Mouse (Mus musculus) A20 (cell line): Measurements from ENCODE around the gene Stk35.
"Not testable (repeated sequence)": the region's sequence is repeated elsewhere in the genome, so short reads cannot be mapped to it uniquely, and the experiment has no call there.

Experiments used
- DNase-seq: peaks from one replicate; pipeline ENCODE4 v3.0.0-alpha.2; 2011; ENCODE audit warnings: low read depth, low spot score

The Stk35 gene

DNA sequence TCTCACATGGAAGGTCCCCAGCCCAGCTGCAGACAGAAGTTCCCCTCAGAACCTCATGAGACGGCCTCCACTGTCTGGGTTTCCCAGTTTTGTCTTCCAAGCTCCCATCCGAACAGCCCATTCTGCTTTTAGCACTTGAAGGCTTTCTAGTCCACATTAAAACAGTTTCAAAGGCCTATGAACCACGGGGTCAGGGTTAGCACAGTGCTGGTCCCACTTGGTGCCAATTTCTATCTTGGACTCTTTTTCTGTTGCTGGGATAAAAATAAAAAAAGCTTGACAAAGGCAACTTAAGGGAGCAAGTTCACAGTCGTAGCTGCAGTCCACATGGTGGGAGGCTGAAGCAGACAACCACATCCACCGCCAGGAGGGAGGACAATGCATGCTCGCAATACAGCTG lies 34.6 kb downstream of the Stk35 start:
- DNase-seq = no peak

- no peak for DNase-seq
These were observed 36.6 kb downstream of the Stk35 start for GRCm38 (mm10) chr2:129836921-129837320.

- DNase-seq = no peak
These were observed 38.0 kb downstream of the Stk35 start for GRCm38 (mm10) chr2:129838321-129838720.

DNA sequence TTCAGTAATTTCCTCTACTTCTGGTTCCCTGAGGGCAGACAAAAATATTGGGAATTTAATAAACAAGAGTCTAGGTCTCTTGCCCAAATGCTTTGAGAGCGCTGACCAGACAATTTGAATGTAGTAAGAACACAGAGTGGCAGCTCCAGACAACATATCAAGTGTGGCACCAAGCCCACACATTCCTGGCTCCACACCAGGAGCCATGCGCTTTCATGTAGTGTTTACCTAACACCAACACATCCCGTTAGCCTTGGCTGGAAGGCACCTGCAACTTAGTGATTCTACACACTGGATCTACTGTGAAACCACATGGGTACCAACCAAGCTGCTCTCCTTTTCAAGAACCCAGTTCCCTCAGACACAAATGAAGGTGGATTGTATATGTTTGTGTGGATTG lies 45.5 kb downstream of the Stk35 start:
- DNase-seq = no peak

DNA sequence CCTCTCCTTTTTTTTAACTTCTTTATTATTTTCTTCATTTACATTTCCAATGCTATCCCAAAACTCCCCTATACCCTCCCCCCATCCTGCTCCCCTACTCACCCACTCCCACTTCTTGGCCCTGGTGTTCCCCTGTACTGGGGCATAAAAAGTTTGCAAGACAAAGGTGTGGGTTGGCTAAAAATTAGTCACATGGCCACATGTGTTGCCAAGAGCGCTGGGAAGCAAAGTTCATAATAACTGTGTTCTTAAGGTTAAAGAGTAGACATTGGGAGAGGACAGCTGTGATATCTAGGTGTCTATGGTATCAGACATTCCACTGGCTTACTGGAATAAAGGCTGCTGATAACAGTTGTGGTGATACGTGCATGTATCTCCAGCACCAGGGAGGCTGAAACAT lies 46.2 kb downstream of the Stk35 start:
- DNase-seq = no peak

- DNase-seq = not testable (repeated sequence)
These were observed 48.8 kb downstream of the Stk35 start for GRCm38 (mm10) chr2:129849078-129849477.

DNA sequence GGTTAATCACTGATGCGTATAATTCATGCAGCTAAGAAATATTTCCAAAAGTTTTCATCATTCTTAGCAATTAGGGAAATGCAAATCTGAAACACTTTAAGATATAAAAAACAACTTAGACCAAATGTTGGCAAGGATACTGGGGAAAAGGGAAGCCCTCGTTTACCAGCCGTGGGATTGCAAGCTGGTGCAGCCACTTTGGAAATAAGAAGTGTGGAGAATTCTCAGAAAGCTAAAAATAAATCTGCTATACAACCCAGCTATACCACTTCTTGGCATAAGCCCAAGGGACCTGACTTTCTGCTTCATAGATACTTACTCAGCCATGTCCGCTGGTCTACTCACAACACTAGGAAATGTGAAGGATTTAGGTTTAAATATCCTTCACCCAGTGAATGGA lies 51.2 kb downstream of the Stk35 start:
- DNase-seq = no peak

DNA sequence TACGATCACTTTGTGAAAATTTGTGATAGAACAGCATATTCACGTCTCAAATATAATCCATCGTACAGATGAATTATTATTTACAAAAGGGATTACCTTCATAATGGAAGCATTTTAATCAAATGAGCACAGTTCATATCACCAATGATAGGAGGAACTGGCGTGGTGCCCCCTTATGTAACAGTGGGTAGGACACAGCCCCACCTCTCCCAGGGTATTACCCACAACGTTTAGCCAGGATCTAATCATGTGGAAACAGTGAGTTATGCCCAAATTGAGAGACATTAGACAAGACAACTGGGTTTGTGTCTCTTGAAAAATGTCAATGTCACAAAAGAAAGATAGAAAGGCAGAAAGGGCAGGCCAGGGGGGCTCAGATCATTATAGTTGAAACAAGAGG lies 62.9 kb downstream of the Stk35 start:
- no peak for DNase-seq

DNA sequence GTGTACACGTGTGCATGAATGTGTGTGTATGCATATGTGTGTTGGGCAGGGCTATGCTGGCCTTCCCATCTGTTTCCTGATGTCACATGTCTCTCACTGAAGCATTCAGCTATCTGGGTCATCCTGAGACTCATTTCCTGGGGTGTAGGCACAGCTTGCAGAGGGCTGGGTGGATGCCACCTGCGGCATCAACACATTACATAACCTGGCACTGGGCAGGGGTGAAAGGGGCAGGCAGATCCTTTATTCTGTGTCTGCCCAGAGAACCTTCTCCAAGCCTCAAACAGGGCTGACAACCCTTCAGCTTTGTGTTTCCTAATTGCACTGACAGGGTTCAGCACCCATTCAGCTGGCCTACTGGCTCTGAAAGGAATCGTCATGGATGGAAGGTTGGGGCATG lies 64.6 kb downstream of the Stk35 start:
- DNase-seq = no peak

GRCm38 (mm10) chr2:129869151-129869550 lies 68.8 kb downstream of the Stk35 start:
- no peak for DNase-seq

- DNase-seq = no peak
These were observed 70.9 kb downstream of the Stk35 start for GRCm38 (mm10) chr2:129871246-129871645.

DNA sequence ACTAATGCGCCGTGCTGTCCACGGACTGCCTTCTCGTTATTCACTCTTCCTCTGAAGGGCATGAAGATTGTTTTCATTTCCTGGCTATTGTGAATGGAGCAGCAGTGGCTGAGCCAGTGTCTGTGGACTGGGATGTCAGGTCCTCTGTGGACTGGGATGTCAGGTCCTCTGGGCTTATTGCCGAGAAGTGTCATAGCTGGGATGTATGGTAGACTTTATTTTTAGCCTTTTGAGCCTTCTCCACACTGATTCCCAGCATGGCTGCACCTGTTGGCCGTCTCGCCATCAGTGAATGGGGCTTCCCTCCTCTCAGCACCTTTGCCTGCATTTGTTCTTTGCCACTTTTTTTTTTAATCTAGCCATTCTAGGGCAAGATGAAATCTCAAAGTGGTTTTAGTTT lies 71.8 kb downstream of the Stk35 start:
- DNase-seq = no peak

- peak; percentile 65 for DNase-seq
These were observed 73.2 kb downstream of the Stk35 start for GRCm38 (mm10) chr2:129873489-129873888.

DNA sequence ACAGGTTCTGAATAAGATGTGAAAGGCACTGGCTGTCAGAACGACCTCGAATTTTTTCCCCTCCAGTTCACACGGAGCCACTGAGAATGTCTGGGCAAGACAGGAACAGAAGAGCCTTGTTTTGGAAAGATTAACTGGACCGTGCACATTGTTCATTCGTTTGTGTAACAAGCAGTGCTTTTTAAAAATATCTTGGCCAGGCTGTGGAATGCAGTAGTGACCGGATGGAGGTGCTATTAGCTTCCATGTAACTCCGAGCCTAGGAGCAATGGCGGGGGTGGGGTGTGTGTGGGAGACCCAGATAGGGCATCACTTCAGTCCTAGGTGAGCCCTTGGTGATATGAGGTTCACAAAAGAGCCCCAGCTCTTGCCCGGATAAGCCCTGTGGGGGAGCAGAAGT lies 73.8 kb downstream of the Stk35 start:
- DNase-seq = no peak

DNA sequence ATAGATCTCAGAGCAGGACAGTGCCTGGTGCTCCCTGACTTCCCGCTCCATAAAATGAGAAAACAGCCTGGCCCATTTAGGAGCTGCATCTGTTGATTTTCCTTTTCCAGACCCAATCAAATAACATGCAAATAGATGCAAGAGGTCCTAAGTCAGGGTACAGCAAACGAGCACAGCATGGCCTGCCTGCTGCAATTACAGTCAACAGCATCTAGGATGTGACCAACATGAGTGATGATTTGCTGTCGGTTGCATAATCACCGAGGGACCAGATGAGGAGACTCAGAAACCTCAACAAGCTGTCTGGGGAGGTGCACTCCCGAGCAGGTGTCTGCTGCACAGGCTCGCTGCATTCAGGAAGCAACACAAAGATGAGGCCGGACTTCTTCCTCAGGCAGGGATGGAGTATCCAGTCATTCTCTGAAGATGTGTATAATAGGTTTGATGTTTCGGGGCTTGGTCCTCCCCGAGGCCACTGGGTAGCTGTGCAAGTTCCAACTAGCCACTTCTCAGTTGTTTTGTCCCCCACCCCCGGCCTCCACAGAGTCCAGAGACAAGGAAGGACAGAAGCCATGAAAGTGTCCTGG lies 74.3 kb downstream of the Stk35 start:
- DNase-seq = no peak

- DNase-seq = no peak
These were observed 76.6 kb downstream of the Stk35 start for GRCm38 (mm10) chr2:129876935-129877334.

- DNase-seq = peak; percentile 38
These were observed 79.5 kb downstream of the Stk35 start for GRCm38 (mm10) chr2:129879817-129880216.

DNA sequence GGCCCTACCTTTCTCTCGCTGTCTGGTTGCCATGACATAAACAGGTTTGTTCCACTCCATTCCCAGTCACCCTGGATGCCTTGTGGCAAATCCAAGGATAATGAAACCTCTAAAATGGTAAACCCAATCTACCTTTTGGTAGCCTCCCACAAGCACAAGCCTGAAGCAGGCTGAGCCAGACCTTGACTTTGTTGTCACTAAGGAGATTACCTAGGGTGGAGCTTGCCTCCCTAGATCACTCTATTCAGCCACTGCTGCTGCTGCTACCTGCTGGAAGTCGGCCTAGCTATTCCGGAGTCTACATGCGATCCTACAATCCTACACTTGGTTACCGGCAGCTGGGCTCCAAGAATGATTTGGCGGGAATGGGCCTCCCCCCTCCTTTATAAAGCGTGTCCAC lies 79.9 kb downstream of the Stk35 start:
- DNase-seq = no peak

- no peak for DNase-seq
These were observed 81.6 kb downstream of the Stk35 start for GRCm38 (mm10) chr2:129881886-129882285.
